Mouse (Mus musculus) midbrain, embryonic 16.5 days (tissue): ENCODE results near the gene Ankdd1b. TPM values are rescaled to one million over a fixed set of nuclear protein-coding genes. Genes with fewer than 3 reads are reported as not detected.

Source experiments
- ATAC-seq: fragments of 200-750 bp; cut with Nextera tagmentation; 2 replicates; pipeline ENCODE4 v1.8.0; 2017; ENCODE audit warnings: moderate TSS enrichment
- H3K27ac ChIP-seq: fragments of 300-500 bp; sonication (generic); 2 replicates; pipeline ENCODE4 v1.5.1; 2014; ENCODE audit warnings: mild to moderate bottlenecking, low read length, mixed read lengths
- H3K27me3 ChIP-seq: fragments of 300-500 bp; sonication (generic); 2 replicates; pipeline ENCODE4 v1.6.1; 2014; ENCODE audit warnings: low read depth, low read length, mixed read lengths; ENCODE audit not compliant: control insufficient read depth, insufficient read depth
- H3K36me3 ChIP-seq: fragments of 300-500 bp; sonication (generic); 2 replicates; pipeline ENCODE4 v1.6.1; 2014; ENCODE audit warnings: mild to moderate bottlenecking, low read length, moderate library complexity, mixed read lengths; ENCODE audit not compliant: control insufficient read depth, insufficient read depth
- H3K4me1 ChIP-seq: fragments of 300-500 bp; sonication (generic); 2 replicates; pipeline ENCODE4 v1.6.1; 2014; ENCODE audit warnings: mild to moderate bottlenecking, low read length, mixed read lengths; ENCODE audit not compliant: control insufficient read depth, insufficient read depth
- H3K4me2 ChIP-seq: fragments of 300-500 bp; sonication (generic); 2 replicates; pipeline ENCODE4 v1.6.1; 2014; ENCODE audit warnings: mild to moderate bottlenecking, low read length, mixed read lengths
- H3K4me3 ChIP-seq: fragments of 300-500 bp; sonication (generic); 2 replicates; pipeline ENCODE4 v1.5.1; 2014; ENCODE audit warnings: low read depth, mild to moderate bottlenecking, low read length, moderate library complexity, mixed read lengths
- H3K9ac ChIP-seq: fragments of 300-500 bp; sonication (generic); 2 replicates; pipeline ENCODE4 v1.6.1; 2014; ENCODE audit warnings: low read depth, low read length, mixed read lengths
- H3K9me3 ChIP-seq: fragments of 300-500 bp; sonication (generic); replicated peaks from 2 replicates; pipeline ENCODE4 v1.6.1; 2014; ENCODE audit warnings: mild to moderate bottlenecking, low read length, mixed read lengths; ENCODE audit not compliant: control insufficient read depth, poor library complexity, severe bottlenecking
- WGBS: fragments of 180-500 bp; shearing (Covaris S2); extraction: QIAGEN DNeasy Blood & Tissue Kit; methylation state at CpG from one replicate; pipeline ENCODE4 v1.1.7; 2014; 5-methylcytosine and 5-hydroxymethylcytosine counted together
- polyA plus RNA-seq: library from polyadenylated mRNA; unstranded; fragments of >200 nt; fragmentation: Nextera tagmentation; extraction: Ambion mirVana; gene quantifications from 2 replicates; pipeline ENCODE4 v1.2.1, GENCODE M21; 2015

Gene Ankdd1b
- polyA plus RNA-seq, 1 experiment from 2014 or later: not detected

- no peaks in the 10 kb centered on the region for H3K27me3 ChIP-seq
- no peak overlapping the region for H3K4me3 ChIP-seq
- 92% methylated on average over 7 of the region's 7 CpGs for WGBS
- no peaks in the 10 kb centered on the region for H3K4me1 ChIP-seq
- no peak overlapping the region for H3K9ac ChIP-seq
- H3K4me2 ChIP-seq: no peak overlapping the region
- no peaks in the 10 kb centered on the region for H3K9me3 ChIP-seq
- no peak overlapping the region for H3K27ac ChIP-seq
- no peaks in the 10 kb centered on the region for H3K36me3 ChIP-seq
- ATAC-seq: no peak
Observed at GRCm38 (mm10) chr13:96450869-96451268, 20.1 kb downstream of the Ankdd1b start.

GRCm38 (mm10) chr13:96450205-96450856, 20.7 kb downstream of the Ankdd1b start:
- H3K36me3 ChIP-seq: no peaks in the 10 kb centered on the region
- no peaks in the 10 kb centered on the region for H3K4me1 ChIP-seq
- no peak overlapping the region for H3K9ac ChIP-seq
- no peak overlapping the region for H3K27ac ChIP-seq
- no peak overlapping the region for H3K4me2 ChIP-seq
- ATAC-seq: no peak
- no peaks in the 10 kb centered on the region for H3K27me3 ChIP-seq
- 79% methylated on average over 11 of the region's 11 CpGs for WGBS
- H3K4me3 ChIP-seq: no peak overlapping the region
- H3K9me3 ChIP-seq: no peaks in the 10 kb centered on the region

DNA sequence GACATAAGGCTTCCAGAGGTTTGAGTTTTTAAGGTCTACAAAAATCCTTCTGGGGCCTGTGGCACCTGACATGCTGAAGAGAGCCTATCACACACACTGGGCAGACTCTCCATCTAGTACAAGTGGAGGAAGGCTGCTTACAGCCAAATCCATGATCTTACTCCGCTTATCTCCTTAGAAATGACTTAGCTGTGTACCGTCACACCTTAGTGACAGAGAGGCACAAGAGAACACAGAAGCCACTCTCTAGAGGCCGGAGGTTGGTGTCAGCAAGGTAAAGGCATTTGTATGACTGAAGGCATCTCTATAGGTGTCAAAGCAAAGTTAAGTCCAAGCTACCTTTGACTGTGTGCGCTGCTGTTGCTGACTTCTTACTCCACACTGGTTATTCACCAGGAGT, 30.6 kb downstream of the Ankdd1b start:
- Histone ChIP-seq H3K4me3 (no peak overlapping the region), H3K9me3 (no peaks in the 10 kb centered on the region), H3K4me1 (0 out of 2 replicates have a peak, but pooled peaks cover 4% of the 10 kb centered on the region), H3K36me3 (no peaks in the 10 kb centered on the region), H3K4me2 (no peak overlapping the region), H3K27ac (no peak overlapping the region), H3K27me3 (no peaks in the 10 kb centered on the region), H3K9ac (no peak overlapping the region)
- ATAC-seq: no peak
- WGBS: 94% methylated on average over 4 of the region's 4 CpGs

DNA sequence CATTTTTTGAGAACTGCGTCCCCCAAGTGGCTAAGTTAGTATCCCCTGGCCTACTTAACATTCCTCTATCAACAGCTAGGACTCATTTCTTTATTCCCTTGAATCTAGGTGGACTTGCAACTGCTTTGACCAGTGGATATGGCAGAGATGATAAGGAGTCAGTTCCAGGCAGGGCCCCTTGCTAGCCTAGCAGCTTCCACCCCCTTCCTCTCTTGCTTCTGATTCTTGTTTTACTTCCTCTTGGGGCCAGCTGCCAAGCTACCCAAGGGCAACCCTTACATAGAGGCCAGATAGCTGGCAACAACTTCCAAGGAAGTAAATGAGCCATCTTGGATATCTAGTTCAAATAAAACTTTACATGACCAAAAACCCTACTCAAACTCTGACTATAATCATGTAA, 34.1 kb downstream of the Ankdd1b start:
- Histone ChIP-seq H3K9ac (no peak overlapping the region), H3K4me2 (no peak overlapping the region), H3K27me3 (no peaks in the 10 kb centered on the region), H3K27ac (no peak overlapping the region), H3K9me3 (no peaks in the 10 kb centered on the region), H3K4me3 (no peak overlapping the region), H3K4me1 (0 out of 2 replicates have a peak, but pooled peaks cover 4% of the 10 kb centered on the region), H3K36me3 (no peaks in the 10 kb centered on the region)
- no peak for ATAC-seq
- WGBS: 97% methylated on average over 1 of the region's 1 CpGs

- no peak overlapping the region for H3K4me3 ChIP-seq
- H3K9ac ChIP-seq: no peak overlapping the region
- H3K9me3 ChIP-seq: no peaks in the 10 kb centered on the region
- H3K27ac ChIP-seq: no peak overlapping the region
- no peak for ATAC-seq
- H3K27me3 ChIP-seq: no peaks in the 10 kb centered on the region
- WGBS: 39% methylated on average over 11 of the region's 13 CpGs
- H3K4me2 ChIP-seq: no peak overlapping the region
- H3K4me1 ChIP-seq: 0 out of 2 replicates have a peak, but pooled peaks cover 4% of the 10 kb centered on the region
- no peaks in the 10 kb centered on the region for H3K36me3 ChIP-seq
Observed at GRCm38 (mm10) chr13:96435793-96436192, 35.2 kb downstream of the Ankdd1b start.

DNA sequence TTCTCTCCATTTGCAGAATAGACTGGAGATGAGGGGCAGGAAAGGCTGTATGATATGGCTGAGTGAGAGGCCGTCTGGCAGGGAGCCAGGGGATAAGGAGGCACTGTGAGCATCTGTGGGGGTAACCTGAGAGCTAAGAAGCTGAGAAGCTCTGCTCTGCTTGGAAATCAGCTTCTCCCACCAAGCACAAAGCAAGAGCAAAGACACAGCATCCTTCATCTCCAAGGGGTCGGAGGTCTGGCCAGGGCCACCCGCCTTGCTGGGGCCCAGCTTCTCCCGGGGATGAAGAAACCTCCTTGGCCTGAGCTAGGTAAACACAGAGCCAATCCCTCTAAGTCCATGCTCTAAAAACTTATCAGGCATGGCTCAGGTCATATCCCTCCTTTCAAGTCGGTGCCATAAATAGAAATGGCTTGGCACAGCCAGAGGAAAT, 36.1 kb downstream of the Ankdd1b start:
- no peak overlapping the region for H3K4me3 ChIP-seq
- H3K27me3 ChIP-seq: no peaks in the 10 kb centered on the region
- H3K36me3 ChIP-seq: no peaks in the 10 kb centered on the region
- no peaks in the 10 kb centered on the region for H3K9me3 ChIP-seq
- no peak overlapping the region for H3K4me2 ChIP-seq
- H3K9ac ChIP-seq: no peak overlapping the region
- ATAC-seq: no peak
- H3K4me1 ChIP-seq: 0 out of 2 replicates have a peak, but pooled peaks cover 4% of the 10 kb centered on the region
- WGBS: 69% methylated on average over 5 of the region's 5 CpGs
- no peak overlapping the region for H3K27ac ChIP-seq

- Histone ChIP-seq H3K36me3 (no peaks in the 10 kb centered on the region), H3K27me3 (no peaks in the 10 kb centered on the region), H3K9ac (no peak overlapping the region), H3K4me2 (no peak overlapping the region), H3K4me3 (no peak overlapping the region), H3K27ac (no peak overlapping the region), H3K9me3 (no peaks in the 10 kb centered on the region), H3K4me1 (0 out of 2 replicates have a peak, but pooled peaks cover 4% of the 10 kb centered on the region)
- no peak for ATAC-seq
- WGBS: 81% methylated on average over 11 of the region's 11 CpGs
Observed at GRCm38 (mm10) chr13:96433648-96434190, 37.3 kb downstream of the Ankdd1b start.

- Histone ChIP-seq H3K4me2 (no peak overlapping the region), H3K36me3 (no peaks in the 10 kb centered on the region), H3K27me3 (no peaks in the 10 kb centered on the region), H3K9me3 (no peaks in the 10 kb centered on the region), H3K4me3 (no peak overlapping the region), H3K9ac (no peak overlapping the region), H3K4me1 (0 out of 2 replicates have a peak, but pooled peaks cover 4% of the 10 kb centered on the region), H3K27ac (no peak overlapping the region)
- ATAC-seq: no peak
- 94% methylated on average over 6 of the region's 6 CpGs for WGBS
Observed at GRCm38 (mm10) chr13:96433041-96433440, 38.0 kb downstream of the Ankdd1b start.

DNA sequence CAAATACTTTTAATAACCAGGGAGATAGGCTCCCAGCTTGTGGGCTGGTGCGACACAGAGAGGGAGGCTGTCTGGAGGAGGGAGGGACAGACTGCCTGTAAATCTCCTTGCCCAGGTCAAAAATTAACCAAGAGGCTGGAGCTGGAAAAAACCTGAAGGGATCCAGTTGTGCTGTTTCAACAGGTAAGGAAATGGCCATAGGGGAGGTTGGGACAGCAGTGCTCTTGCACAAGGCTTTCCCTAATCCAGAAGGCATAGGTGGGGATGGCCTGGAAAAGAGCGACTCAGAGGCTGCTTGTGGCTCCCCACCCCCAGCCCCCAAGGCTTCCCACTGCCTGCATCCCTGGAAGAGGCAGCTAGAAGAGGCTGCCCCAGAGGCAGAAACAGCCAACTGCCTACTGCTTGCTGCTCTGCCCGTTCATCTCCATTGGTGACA, 38.6 kb downstream of the Ankdd1b start:
- H3K4me2 ChIP-seq: no peak overlapping the region
- 54% methylated on average over 2 of the region's 3 CpGs for WGBS
- no peak overlapping the region for H3K9ac ChIP-seq
- no peaks in the 10 kb centered on the region for H3K27me3 ChIP-seq
- 0 out of 2 replicates have a peak, but pooled peaks cover 4% of the 10 kb centered on the region for H3K4me1 ChIP-seq
- no peaks in the 10 kb centered on the region for H3K9me3 ChIP-seq
- no peak overlapping the region for H3K4me3 ChIP-seq
- no peaks in the 10 kb centered on the region for H3K36me3 ChIP-seq
- no peak overlapping the region for H3K27ac ChIP-seq
- ATAC-seq: no peak
